Mouse (Mus musculus) thymus, adult 2 months (tissue): Measurements from ENCODE around the gene Ddhd1.

Experiments used
- CTCF ChIP-seq: fragments of 200-500 bp; IDR thresholded peaks from 2 replicates; pipeline ENCODE4 v1.5.1; 2012; ENCODE audit warnings: mild to moderate bottlenecking, control low read depth, low read length, moderate library complexity, borderline replicate concordance; ENCODE audit not compliant: control insufficient read depth, poor library complexity, insufficient read depth; ENCODE audit errors: extremely low read depth
- POLR2A ChIP-seq: fragments of 200-500 bp; IDR thresholded peaks from 2 replicates; pipeline ENCODE4 v1.6.1; 2012; ENCODE audit warnings: mild to moderate bottlenecking, low read length, control low read depth, moderate library complexity; ENCODE audit not compliant: control insufficient read depth, poor library complexity, insufficient read depth; ENCODE audit errors: extremely low read depth

DNA sequence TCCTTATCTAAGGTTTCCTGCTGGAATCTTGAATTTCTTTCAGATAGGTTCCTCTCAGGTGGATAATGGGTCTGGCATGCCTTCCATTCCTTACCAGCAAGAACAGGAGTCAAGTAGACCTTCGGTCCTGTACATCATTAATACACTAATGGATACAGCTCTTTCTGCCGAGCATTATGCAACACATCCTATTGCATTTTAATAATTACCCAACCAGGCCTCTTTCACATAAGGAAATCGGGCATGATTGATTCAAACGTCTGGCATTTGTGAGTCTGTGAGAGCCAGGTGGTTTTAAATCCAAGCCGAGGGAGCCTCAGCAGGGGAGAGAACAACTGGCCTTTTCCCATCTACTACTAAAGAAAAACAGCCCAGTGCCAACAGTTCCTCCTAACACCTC, 3.6 kb upstream of the Ddhd1 start:
- no peak for TF ChIP-seq CTCF
- no peak for TF ChIP-seq POLR2A
